Mouse (Mus musculus): ENCODE data around the gene Pdlim4. TPM values are rescaled to one million over a fixed set of nuclear protein-coding genes. Genes with fewer than 3 reads are reported as not detected.

The Pdlim4 gene
- polyA plus RNA-seq, 1 experiment from 2014 or later, result 55.5 TPM

DNA sequence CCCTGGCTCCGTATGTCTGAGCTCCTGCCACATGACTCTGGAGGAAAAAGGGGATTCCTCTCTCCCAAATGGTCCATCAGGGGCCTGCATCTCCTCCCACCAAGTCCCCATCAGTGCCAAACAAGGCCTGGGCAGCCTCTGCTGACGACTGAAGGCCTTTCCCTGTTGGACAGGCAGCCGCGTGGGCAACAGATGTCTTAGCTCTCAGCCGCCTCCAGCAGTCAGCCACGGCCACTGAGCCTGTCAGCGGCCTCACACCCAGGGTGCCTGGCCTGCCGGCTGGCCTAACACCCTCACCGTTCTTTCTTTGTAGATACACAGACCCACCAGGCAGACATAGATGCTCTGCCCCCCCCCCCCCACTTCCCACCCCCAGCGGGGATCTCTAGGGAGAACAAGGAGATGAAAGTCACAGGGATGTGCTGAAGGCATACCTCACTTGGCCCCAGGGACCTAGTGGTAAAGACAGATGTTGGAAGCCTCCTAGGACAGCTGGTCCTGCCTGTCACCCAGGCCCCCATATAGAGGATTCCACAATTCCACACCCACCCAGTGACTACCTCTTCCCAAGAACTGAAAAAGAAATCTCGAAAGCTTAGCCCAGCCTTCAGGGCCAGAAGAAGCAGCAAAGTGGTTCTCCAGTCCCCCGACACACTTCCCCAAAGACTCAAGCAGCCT, 1.4 kb downstream of the Pdlim4 start:
- Histone ChIP-seq H3K4me2 (replicated peaks; ENCODE audit: low read depth) (peak overlapping the region; percentile 84), H3K4me3 (ENCODE audit: low read depth, low read length) (peak overlapping the region; percentile 57), H3K4me1 (replicated peaks; ENCODE audit: control insufficient read depth, insufficient read depth) (peaks cover 10% of the 10 kb centered on the region), H3K36me3 (ENCODE audit: control insufficient read depth, insufficient read depth, low read length) (no peaks in the 10 kb centered on the region), H3K9ac (ENCODE audit: low read length) (peak overlapping the region; percentile 78), H3K9me3 (ENCODE audit: control insufficient read depth, low read length) (no peaks in the 10 kb centered on the region), H3K27ac (replicated peaks) (peak overlapping the region; percentile 88), H3K27me3 (ENCODE audit: control insufficient read depth, insufficient read depth, low read length) (no peaks in the 10 kb centered on the region)
- TF ChIP-seq EP300 (optimal IDR thresholded peaks at IDR 0.05) (no peak), CTCF (IDR thresholded peaks at IDR 0.05; ENCODE audit: low read depth) (no peak)
- 33% methylated on average over 12 of the region's 12 CpGs for WGBS
- DNase-seq (ENCODE audit: low spot score) (no peak), ATAC-seq (ENCODE audit: low FRiP score, low TSS enrichment) (peak; percentile 28; the same call in 1 of the 2 replicates)

- TF ChIP-seq CTCF (IDR thresholded peaks at IDR 0.05; ENCODE audit: low read depth), result no peak
- no peak for TF ChIP-seq EP300 (optimal IDR thresholded peaks at IDR 0.05)
- Histone ChIP-seq H3K27me3 (ENCODE audit: control insufficient read depth, insufficient read depth, low read length) (no peaks in the 10 kb centered on the region), H3K4me1 (replicated peaks; ENCODE audit: control insufficient read depth, insufficient read depth) (peaks cover 5% of the 10 kb centered on the region), H3K36me3 (ENCODE audit: control insufficient read depth, insufficient read depth, low read length) (no peaks in the 10 kb centered on the region), H3K27ac (replicated peaks) (peak overlapping the region; percentile 88), H3K4me3 (ENCODE audit: low read depth, low read length) (no peak overlapping the region), H3K9me3 (ENCODE audit: control insufficient read depth, low read length) (no peaks in the 10 kb centered on the region), H3K9ac (ENCODE audit: low read length) (peak overlapping the region; percentile 31; the same call in 1 of the 2 replicates), H3K4me2 (replicated peaks; ENCODE audit: low read depth) (peak overlapping the region; percentile 84)
- ATAC-seq (ENCODE audit: low FRiP score, low TSS enrichment) (no peak), DNase-seq (ENCODE audit: low spot score) (no peak)
- WGBS, result 54% methylated on average over 5 of the region's 5 CpGs
These were observed 2.4 kb downstream of the Pdlim4 start for GRCm38 (mm10) chr11:54066400-54066799.

- TF ChIP-seq CTCF (IDR thresholded peaks at IDR 0.05; ENCODE audit: low read depth) (no peak), EP300 (optimal IDR thresholded peaks at IDR 0.05) (no peak)
- DNase-seq (ENCODE audit: low spot score) (no peak), ATAC-seq (ENCODE audit: low FRiP score, low TSS enrichment) (no peak)
- Histone ChIP-seq H3K36me3 (ENCODE audit: control insufficient read depth, insufficient read depth, low read length) (no peaks in the 10 kb centered on the region), H3K27ac (replicated peaks) (no peak overlapping the region), H3K9ac (ENCODE audit: low read length) (no peak overlapping the region), H3K27me3 (ENCODE audit: control insufficient read depth, insufficient read depth, low read length) (no peaks in the 10 kb centered on the region), H3K4me2 (replicated peaks; ENCODE audit: low read depth) (no peak overlapping the region), H3K4me3 (ENCODE audit: low read depth, low read length) (no peak overlapping the region), H3K4me1 (replicated peaks; ENCODE audit: control insufficient read depth, insufficient read depth) (peaks cover 5% of the 10 kb centered on the region), H3K9me3 (ENCODE audit: control insufficient read depth, low read length) (no peaks in the 10 kb centered on the region)
- WGBS, result 62% methylated on average over 4 of the region's 4 CpGs
These were observed 3.0 kb downstream of the Pdlim4 start for GRCm38 (mm10) chr11:54065915-54066178.

DNA sequence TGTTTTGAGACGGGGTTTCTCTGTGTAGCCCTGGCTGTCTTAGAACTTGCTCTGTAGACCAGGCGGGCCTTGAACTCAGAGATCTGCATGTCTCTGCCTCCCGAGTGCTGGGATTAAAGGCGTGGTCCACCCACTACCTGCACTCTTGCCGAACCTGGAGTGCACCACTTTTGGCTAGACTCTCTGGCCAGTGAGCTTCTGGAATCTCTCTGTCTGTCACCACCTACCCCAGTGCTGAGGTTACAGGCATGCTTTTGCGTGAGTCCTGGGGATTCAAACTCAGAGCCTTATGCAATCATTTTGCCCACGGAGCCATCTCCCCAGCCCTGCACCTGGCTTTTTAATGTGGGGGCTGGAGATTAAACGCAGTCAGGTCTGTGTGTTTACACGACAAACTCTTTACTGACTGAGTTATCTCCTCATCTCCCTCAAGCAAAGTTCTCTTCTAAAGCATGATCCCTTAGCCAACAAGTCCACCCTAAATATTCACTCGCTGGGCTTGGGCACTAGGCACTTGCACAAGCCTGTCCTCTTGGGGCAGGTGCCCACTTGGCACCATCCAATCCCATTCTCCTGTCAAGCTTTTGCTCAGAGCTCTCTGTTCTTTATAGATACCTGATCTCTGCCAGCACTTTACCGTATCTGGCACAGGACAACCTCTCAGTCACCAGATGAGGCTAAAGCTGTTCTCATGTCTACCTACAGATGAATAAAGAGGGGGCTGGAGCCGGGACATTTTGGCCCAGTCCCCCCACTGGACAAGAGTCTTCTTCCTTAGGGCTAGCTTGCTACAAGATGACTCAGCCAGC, 3.5 kb downstream of the Pdlim4 start:
- Histone ChIP-seq H3K9ac (ENCODE audit: low read length) (no peak overlapping the region), H3K27me3 (ENCODE audit: control insufficient read depth, insufficient read depth, low read length) (no peaks in the 10 kb centered on the region), H3K4me2 (replicated peaks; ENCODE audit: low read depth) (no peak overlapping the region), H3K27ac (replicated peaks) (no peak overlapping the region), H3K4me1 (replicated peaks; ENCODE audit: control insufficient read depth, insufficient read depth) (peaks cover 9% of the 10 kb centered on the region), H3K9me3 (ENCODE audit: control insufficient read depth, low read length) (no peaks in the 10 kb centered on the region), H3K36me3 (ENCODE audit: control insufficient read depth, insufficient read depth, low read length) (no peaks in the 10 kb centered on the region), H3K4me3 (ENCODE audit: low read depth, low read length) (no peak overlapping the region)
- DNase-seq (ENCODE audit: low spot score), result no peak
- 67% methylated on average over 12 of the region's 12 CpGs for WGBS
- ATAC-seq (ENCODE audit: low FRiP score, low TSS enrichment), result no peak
- no peak for TF ChIP-seq EP300 (optimal IDR thresholded peaks at IDR 0.05)
- no peak for TF ChIP-seq CTCF (IDR thresholded peaks at IDR 0.05; ENCODE audit: low read depth)

DNA sequence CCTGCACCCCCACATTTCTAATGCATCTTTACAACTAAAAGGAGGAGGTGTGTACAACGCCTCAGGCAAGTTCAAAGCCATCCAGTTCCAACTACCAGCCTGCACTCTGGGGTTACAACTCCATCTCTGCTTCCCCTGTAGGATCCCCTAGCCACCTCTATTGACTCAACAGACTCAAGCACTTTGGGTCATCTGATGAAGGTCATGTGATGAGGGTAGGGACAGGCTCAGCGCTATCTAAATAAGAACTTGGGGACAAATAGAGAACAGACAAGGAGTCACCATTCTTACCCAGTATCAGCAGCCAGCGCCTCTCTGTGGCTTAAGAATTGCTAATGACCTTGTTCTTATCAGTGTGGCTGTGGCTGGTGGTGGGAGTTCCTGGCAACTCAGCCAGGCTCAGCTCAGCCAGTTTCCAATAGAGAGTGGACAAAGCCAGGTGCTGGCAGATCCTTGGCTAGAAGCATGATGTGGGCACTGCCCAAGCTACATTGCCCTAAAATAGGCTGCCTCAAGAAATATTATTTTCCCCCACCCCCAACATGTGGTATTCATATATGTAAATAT, 4.3 kb downstream of the Pdlim4 start:
- Histone ChIP-seq H3K9me3 (ENCODE audit: control insufficient read depth, low read length) (no peaks in the 10 kb centered on the region), H3K4me1 (replicated peaks; ENCODE audit: control insufficient read depth, insufficient read depth) (peaks cover 9% of the 10 kb centered on the region), H3K9ac (ENCODE audit: low read length) (no peak overlapping the region), H3K4me2 (replicated peaks; ENCODE audit: low read depth) (no peak overlapping the region), H3K27ac (replicated peaks) (no peak overlapping the region), H3K36me3 (ENCODE audit: control insufficient read depth, insufficient read depth, low read length) (no peaks in the 10 kb centered on the region; the same call in 1 of the 2 replicates), H3K4me3 (ENCODE audit: low read depth, low read length) (no peak overlapping the region), H3K27me3 (ENCODE audit: control insufficient read depth, insufficient read depth, low read length) (no peaks in the 10 kb centered on the region)
- TF ChIP-seq EP300 (optimal IDR thresholded peaks at IDR 0.05) (no peak), CTCF (IDR thresholded peaks at IDR 0.05; ENCODE audit: low read depth) (no peak)
- WGBS, result 65% methylated on average over 3 of the region's 3 CpGs
- ATAC-seq (ENCODE audit: low FRiP score, low TSS enrichment) (no peak), DNase-seq (ENCODE audit: low spot score) (no peak)

GRCm38 (mm10) chr11:54063472-54063775, 5.4 kb downstream of the Pdlim4 start:
- no peaks in the 10 kb centered on the region for H3K27me3 ChIP-seq (ENCODE audit: control insufficient read depth, insufficient read depth, low read length)
- DNase-seq (ENCODE audit: low spot score), result no peak
- H3K9me3 ChIP-seq (ENCODE audit: control insufficient read depth, low read length), result no peaks in the 10 kb centered on the region
- H3K9ac ChIP-seq (ENCODE audit: low read length), result no peak overlapping the region
- 73% methylated on average over 10 of the region's 10 CpGs for WGBS
- H3K27ac ChIP-seq (replicated peaks), result no peak overlapping the region
- H3K4me3 ChIP-seq (ENCODE audit: low read depth, low read length), result no peak overlapping the region
- ATAC-seq (ENCODE audit: low FRiP score, low TSS enrichment), result no peak
- no peak overlapping the region for H3K4me2 ChIP-seq (replicated peaks; ENCODE audit: low read depth)
- no peaks in the 10 kb centered on the region; the same call in 1 of the 2 replicates for H3K36me3 ChIP-seq (ENCODE audit: control insufficient read depth, insufficient read depth, low read length)
- no peak for TF ChIP-seq EP300 (optimal IDR thresholded peaks at IDR 0.05)
- no peak for TF ChIP-seq CTCF (IDR thresholded peaks at IDR 0.05; ENCODE audit: low read depth)
- peaks cover 9% of the 10 kb centered on the region for H3K4me1 ChIP-seq (replicated peaks; ENCODE audit: control insufficient read depth, insufficient read depth)

Measured in stomach, postnatal 0 days (tissue).